Mouse (Mus musculus) hindbrain, postnatal 0 days (tissue): ENCODE results near the gene Fam189a2. TPM values are rescaled to one million over a fixed set of nuclear protein-coding genes. Genes with fewer than 3 reads are reported as not detected.
A peak's percentile ranks its signal among the peaks of the same experiment; 100 is the strongest.

Experiments
- ATAC-seq: fragments of 200-750 bp; cut with Nextera tagmentation; 2 replicates; pipeline ENCODE4 v1.8.0; 2017; ENCODE audit warnings: mild to moderate bottlenecking, moderate TSS enrichment, moderate library complexity
- DNase-seq: peaks from one replicate; pipeline ENCODE4 v3.0.0-alpha.2; 2015; ENCODE audit warnings: low spot score
- H3K27ac ChIP-seq: fragments of 300-500 bp; sonication (generic); 2 replicates; pipeline ENCODE4 v1.5.1; 2014; ENCODE audit warnings: mild to moderate bottlenecking
- H3K27me3 ChIP-seq: fragments of 300-500 bp; sonication (generic); 2 replicates; pipeline ENCODE4 v1.6.1; 2014; ENCODE audit warnings: low read length, mixed read lengths; ENCODE audit not compliant: insufficient read depth
- H3K36me3 ChIP-seq: fragments of 300-500 bp; sonication (generic); 2 replicates; pipeline ENCODE4 v1.6.1; 2014; ENCODE audit warnings: low read length, mixed read lengths; ENCODE audit not compliant: insufficient read depth
- H3K4me1 ChIP-seq: fragments of 300-500 bp; sonication (generic); 2 replicates; pipeline ENCODE4 v1.6.1; 2014; ENCODE audit warnings: antibody characterized with exemption, low read length, mixed read lengths; ENCODE audit not compliant: insufficient read depth
- H3K4me2 ChIP-seq: fragments of 300-500 bp; sonication (generic); 2 replicates; pipeline ENCODE4 v1.6.1; 2014; ENCODE audit warnings: low read depth, mild to moderate bottlenecking, low read length, moderate library complexity, mixed read lengths
- H3K4me3 ChIP-seq: fragments of 300-500 bp; sonication (generic); 2 replicates; pipeline ENCODE4 v1.5.1; 2014; ENCODE audit warnings: low read length
- H3K9ac ChIP-seq: fragments of 300-500 bp; sonication (generic); replicated peaks from 2 replicates; pipeline ENCODE4 v1.6.1; 2014; ENCODE audit warnings: mild to moderate bottlenecking, low read length, moderate library complexity, mixed read lengths
- H3K9me3 ChIP-seq: fragments of 300-500 bp; sonication (generic); 2 replicates; pipeline ENCODE4 v1.6.1; 2016; ENCODE audit warnings: low read length, mixed read lengths
- CTCF ChIP-seq: IDR thresholded peaks from 2 replicates; pipeline ENCODE4 v1.5.1; 2016; ENCODE audit warnings: antibody characterized with exemption, control low read depth, low read depth
- WGBS: fragments of 180-500 bp; shearing (Covaris S2); extraction: QIAGEN DNeasy Blood & Tissue Kit; methylation state at CpG from one replicate; pipeline ENCODE4 v1.1.7; 2014; 5-methylcytosine and 5-hydroxymethylcytosine counted together
- polyA plus RNA-seq: library from polyadenylated mRNA; unstranded; fragments of >200 nt; fragmentation: Nextera tagmentation; extraction: Ambion mirVana; gene quantifications from 2 replicates; pipeline ENCODE4 v1.2.1, GENCODE M21; 2015
- total RNA-seq: library from RNA; depleted of rRNA; stranded (reverse); fragments of >200 nt; gene quantifications from 2 replicates; pipeline ENCODE4 v1.2.3, GENCODE M21; 2014

Fam189a2 gene
- total and polyA plus RNA-seq, 2 experiments from 2014 or later = 2.7 to 16.9 TPM

GRCm38 (mm10) chr19:23968125-23968861 is 62.5 kb downstream of the Fam189a2 start:
- no peak for TF ChIP-seq CTCF
- H3K4me3 ChIP-seq = no peak overlapping the region
- no peak overlapping the region for H3K27ac ChIP-seq
- H3K9ac ChIP-seq = no peak overlapping the region
- no peaks in the 10 kb centered on the region for H3K27me3 ChIP-seq
- H3K9me3 ChIP-seq = no peaks in the 10 kb centered on the region
- ATAC-seq (no peak), DNase-seq (no peak)
- H3K36me3 ChIP-seq = no peaks in the 10 kb centered on the region
- WGBS = 57% methylated on average over 5 of the region's 5 CpGs
- H3K4me2 ChIP-seq = no peak overlapping the region
- peaks cover 5% of the 10 kb centered on the region; the same call in 1 of the 2 replicates for H3K4me1 ChIP-seq

DNA sequence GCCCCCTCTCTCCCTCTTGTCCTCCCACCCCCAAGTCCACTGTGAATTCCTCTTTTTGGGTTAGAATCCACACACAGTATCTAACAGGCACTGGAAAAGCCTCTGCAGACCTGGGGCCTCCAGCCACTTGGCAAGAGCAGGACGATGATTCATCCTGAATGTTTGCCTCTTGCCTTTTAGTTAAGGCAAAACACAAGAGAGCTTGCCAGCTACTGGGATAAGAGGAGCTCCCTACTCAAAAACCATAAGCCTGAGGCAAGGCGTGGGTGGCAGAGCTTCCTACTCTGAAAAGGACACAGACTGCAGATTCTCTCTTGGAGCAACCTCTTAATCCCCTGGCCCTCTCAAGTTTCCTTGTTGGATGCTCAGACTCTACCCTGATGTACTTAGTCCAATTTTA is 63.7 kb downstream of the Fam189a2 start:
- Histone ChIP-seq H3K9ac (no peak overlapping the region), H3K4me2 (no peak overlapping the region), H3K4me3 (no peak overlapping the region), H3K27ac (peak overlapping the region; percentile 26; the same call in 1 of the 2 replicates), H3K36me3 (no peaks in the 10 kb centered on the region), H3K4me1 (no peaks in the 10 kb centered on the region; the same call in 1 of the 2 replicates), H3K9me3 (no peaks in the 10 kb centered on the region), H3K27me3 (no peaks in the 10 kb centered on the region)
- TF ChIP-seq CTCF = no peak
- ATAC-seq (no peak), DNase-seq (peak; percentile 35)
- WGBS = 50% methylated on average over 2 of the region's 2 CpGs

- no peak overlapping the region for H3K27ac ChIP-seq
Observed at GRCm38 (mm10) chr19:23966376-23966775, 64.4 kb downstream of the Fam189a2 start.

GRCm38 (mm10) chr19:23964401-23964910 is 66.4 kb downstream of the Fam189a2 start:
- H3K36me3 ChIP-seq = no peaks in the 10 kb centered on the region
- DNase-seq = no peak
- no peak overlapping the region for H3K27ac ChIP-seq
- no peaks in the 10 kb centered on the region for H3K9me3 ChIP-seq
- peaks cover 3% of the 10 kb centered on the region; the same call in 1 of the 2 replicates for H3K4me1 ChIP-seq
- no peak overlapping the region for H3K4me2 ChIP-seq
- no peak for ATAC-seq
- TF ChIP-seq CTCF = no peak
- WGBS = 59% methylated on average over 10 of the region's 10 CpGs
- H3K27me3 ChIP-seq = no peaks in the 10 kb centered on the region
- H3K4me3 ChIP-seq = no peak overlapping the region
- no peak overlapping the region for H3K9ac ChIP-seq

More at GRCm38 (mm10) chr19:23966376-23966775, 64.4 kb downstream of the Fam189a2 start:
- 95% methylated on average over 9 of the region's 9 CpGs for WGBS
- Histone ChIP-seq H3K4me3 (no peak overlapping the region), H3K27me3 (no peaks in the 10 kb centered on the region), H3K4me2 (no peak overlapping the region), H3K9me3 (no peaks in the 10 kb centered on the region), H3K36me3 (no peaks in the 10 kb centered on the region), H3K9ac (no peak overlapping the region), H3K4me1 (no peaks in the 10 kb centered on the region; the same call in 1 of the 2 replicates)
- ATAC-seq = no peak
- DNase-seq = no peak
- no peak for TF ChIP-seq CTCF

- no peak overlapping the region for H3K9ac ChIP-seq
- no peak overlapping the region for H3K4me3 ChIP-seq
- no peak overlapping the region for H3K4me2 ChIP-seq
- H3K9me3 ChIP-seq = no peaks in the 10 kb centered on the region
- peak; percentile 99 for TF ChIP-seq CTCF
- 2% methylated on average over 8 of the region's 8 CpGs for WGBS
- no peak overlapping the region for H3K27ac ChIP-seq
- H3K27me3 ChIP-seq = no peaks in the 10 kb centered on the region
- DNase-seq (peak; percentile 86), ATAC-seq (peak; percentile 83)
- peaks cover 3% of the 10 kb centered on the region for H3K4me1 ChIP-seq
- no peaks in the 10 kb centered on the region for H3K36me3 ChIP-seq
Observed at GRCm38 (mm10) chr19:23961516-23961915, 69.3 kb downstream of the Fam189a2 start.

- Histone ChIP-seq H3K27ac (no peak overlapping the region), H3K4me1 (peaks cover 3% of the 10 kb centered on the region), H3K4me3 (no peak overlapping the region), H3K9ac (no peak overlapping the region), H3K4me2 (no peak overlapping the region), H3K9me3 (no peaks in the 10 kb centered on the region), H3K27me3 (no peaks in the 10 kb centered on the region), H3K36me3 (no peaks in the 10 kb centered on the region)
- 56% methylated on average over 6 of the region's 6 CpGs for WGBS
- TF ChIP-seq CTCF = no peak
- DNase-seq = no peak
- peak; percentile 24; the same call in 1 of the 2 replicates for ATAC-seq
Observed at GRCm38 (mm10) chr19:23960831-23961447, 69.9 kb downstream of the Fam189a2 start.
